Mouse (Mus musculus) central nervous system, embryonic 18 days (tissue): ENCODE measurements around the gene Rmi1. TPM values are rescaled to one million over a fixed set of nuclear protein-coding genes. Genes with fewer than 3 reads are reported as not detected.

Experiments
- polyA plus RNA-seq: library from polyadenylated mRNA; depleted of rRNA; stranded (reverse); fragments of >200 nt; gene quantifications from 2 replicates; pipeline ENCODE4 v1.2.3, GENCODE M21; 2012; rRNA removed

Gene Rmi1
- 12.5 and 13.0 TPM in 2 replicates for polyA plus RNA-seq

DNA sequence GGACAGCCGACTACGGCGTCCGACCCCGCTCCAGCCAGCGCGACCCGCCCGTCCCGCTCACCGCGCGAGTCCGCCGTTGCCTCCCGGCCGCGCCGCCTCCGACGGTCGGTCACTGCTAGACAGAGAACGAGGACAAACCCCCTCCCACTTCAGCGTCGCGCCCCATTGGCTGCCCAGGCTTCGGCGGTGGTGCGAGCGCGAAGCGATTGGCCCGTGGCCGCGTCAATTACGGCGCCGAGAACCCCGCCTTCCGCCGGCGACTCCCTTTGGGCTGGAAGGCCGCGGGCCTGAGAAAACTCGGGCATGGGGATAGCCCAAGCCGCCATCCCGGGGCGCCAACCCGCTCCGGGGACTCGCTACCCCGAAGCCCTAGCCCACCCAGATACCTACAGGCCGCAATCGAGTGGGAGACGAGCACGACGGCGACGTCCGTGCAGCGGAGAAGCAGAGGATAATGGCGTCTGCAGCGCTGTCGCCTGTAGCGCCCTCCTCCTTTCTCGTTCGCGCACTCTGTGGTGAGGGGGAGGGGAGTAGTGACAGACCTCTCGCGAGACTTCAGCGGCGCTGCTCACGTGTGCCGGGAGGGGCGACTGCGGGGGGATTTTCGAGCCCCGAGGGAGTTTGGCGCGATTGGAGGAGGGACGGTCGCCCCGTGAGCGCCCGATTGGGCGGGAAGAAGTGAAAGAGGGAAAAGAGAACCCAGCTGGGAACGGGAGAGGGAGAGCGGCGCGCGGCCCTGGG lies at the start of gene Rmi1:
Gene Rmi1, plus strand, starts transcription at position 246 of the 741 bp plus-strand sequence.

DNA sequence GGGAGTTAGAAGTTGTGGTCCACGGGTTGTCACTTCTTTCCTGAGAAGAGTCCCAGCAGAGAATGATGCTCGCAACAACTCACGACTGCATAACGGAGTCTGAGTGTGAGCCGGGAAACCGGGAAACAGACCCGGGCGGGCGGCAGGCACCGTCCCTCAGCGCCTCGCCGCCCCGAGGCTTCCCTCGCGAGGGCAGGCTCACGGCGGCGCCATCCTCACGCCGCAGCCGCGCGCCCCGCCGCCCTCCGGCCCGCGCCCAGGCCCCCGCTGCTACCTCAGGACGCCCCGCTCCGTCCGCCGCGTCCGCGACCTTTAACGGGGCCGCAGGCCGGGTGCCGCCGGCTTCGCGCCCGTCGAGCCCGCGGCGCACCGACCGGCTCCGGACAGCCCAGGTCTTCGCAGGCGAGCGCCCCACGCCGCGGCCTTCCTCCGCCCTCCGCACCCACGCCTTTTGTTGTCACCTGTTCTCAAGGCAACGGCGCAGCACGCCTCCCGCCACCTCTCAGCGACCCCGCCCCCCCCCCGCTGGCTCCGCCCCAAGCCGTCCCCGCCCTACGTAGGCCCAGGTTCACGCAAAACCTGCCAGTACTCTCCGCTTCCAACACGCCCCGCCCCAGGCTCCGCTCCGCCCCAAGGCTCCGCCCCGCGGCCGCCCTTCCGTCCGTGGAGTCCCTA lies 43.3 kb upstream of the Rmi1 start, which contains the start of gene Kif27:
Gene Kif27, minus strand, starts transcription at position 494 of the 675 bp plus-strand sequence.

DNA sequence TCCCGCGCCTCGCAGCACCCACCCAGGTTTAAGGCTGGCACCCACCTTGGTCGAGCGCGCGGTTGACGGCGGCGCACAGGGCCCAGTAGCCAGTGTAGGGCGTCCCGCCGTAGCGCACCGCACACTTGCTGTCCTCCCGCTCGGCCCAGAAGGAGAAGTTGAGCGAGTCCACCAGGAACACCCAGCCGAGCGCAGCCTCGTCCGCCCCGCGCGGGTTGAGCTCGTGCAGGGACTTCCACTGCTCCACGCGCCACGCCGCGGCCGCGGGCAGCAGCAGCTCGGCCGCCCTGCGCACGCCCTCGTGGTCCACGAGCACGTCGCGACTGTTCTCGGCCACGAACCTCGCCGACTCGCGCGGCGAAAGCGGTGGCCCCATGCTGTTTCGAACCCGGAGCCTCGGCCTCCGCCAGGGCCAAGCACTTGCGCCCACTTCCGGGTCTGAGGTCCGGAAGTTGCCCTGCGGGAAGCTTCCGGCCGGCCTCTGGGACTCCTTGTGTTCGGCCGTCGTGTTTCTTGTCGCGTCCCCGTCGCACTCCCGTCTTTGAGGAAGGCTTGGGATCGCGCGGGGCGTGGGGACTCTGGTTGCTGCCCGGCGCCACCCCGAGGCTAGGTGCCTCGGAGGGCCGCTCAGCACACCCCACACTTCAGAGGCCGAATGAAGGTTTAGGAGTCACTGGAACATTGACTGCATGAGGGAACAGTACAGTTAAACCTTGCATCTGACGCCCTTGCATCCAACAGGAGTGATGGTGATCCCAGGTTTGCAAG lies 17.1 kb upstream of the Rmi1 start, which contains the start of gene 2210016F16Rik:
Gene 2210016F16Rik, minus strand, starts transcription at position 447 of the 768 bp plus-strand sequence.

DNA sequence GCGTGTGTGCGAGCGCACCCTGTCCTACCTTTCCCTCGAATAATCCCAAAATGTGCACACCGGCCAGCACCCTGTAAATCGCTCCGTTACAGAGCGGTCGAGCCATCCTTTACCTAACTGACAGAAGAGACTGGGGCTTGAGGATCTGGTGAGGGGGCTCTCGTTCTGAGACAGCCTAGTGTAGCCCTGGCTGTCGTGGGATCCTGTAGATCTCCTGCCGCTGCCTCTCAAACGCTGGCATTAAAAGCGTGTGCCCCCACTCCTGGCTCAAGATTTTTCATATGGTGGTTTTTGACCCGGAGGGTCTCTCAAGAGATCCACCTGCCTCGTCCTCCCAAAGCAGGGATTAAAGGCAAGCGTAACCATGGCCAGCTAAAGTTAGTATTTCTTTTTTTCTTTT lies 1.2 kb downstream of the Rmi1 start, which contains the start of gene Hnrnpk:
Gene Hnrnpk, minus strand, starts transcription at position 101 of the 400 bp plus-strand sequence.

Other genes with a start within 250 kb of the Rmi1 start
- 24.7 and 27.3 TPM in 2 replicates for gene Idnk, start 244.6 kb upstream of the Rmi1 start, polyA plus RNA-seq
- gene Ubqln1, start 186.6 kb upstream of the Rmi1 start, polyA plus RNA-seq: 123 and 127 TPM in 2 replicates
- 26.7 and 31.4 TPM in 2 replicates for gene Gkap1, start 126.5 kb upstream of the Rmi1 start, polyA plus RNA-seq
- 2.2 and 2.5 TPM in 2 replicates for gene Kif27, start 43.1 kb upstream of the Rmi1 start, polyA plus RNA-seq
- gene 2210016F16Rik, start 17.0 kb upstream of the Rmi1 start, polyA plus RNA-seq: 10.7 and 12.9 TPM in 2 replicates
- gene Hnrnpk, start 1.1 kb downstream of the Rmi1 start, polyA plus RNA-seq: 799 and 802 TPM in 2 replicates
- gene Slc28a3, start 208.6 kb downstream of the Rmi1 start, polyA plus RNA-seq: 0.04 and 0.07 TPM in 2 replicates